ENCODE assay signal across 10 mouse cellular contexts in the genomic region with DNA sequence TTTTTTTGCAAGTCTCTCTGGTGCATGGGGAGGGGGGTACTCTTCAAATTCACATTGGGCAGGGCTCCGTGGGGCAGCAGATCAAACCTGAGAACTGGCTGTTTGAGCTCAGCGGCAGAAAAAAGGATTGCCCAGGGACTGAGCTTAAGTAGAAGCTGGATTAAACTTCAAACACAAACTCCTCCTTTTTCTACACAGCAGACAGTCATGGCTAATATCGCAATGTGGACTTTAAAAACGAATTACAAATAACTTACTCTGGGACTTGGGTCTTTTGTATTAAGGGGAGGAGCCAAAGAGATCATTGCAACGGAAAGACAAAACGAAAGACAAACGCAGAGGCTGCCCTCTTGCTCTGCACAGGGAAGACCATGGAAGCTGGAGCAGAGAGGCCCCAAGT.
A peak's percentile ranks its signal among the peaks of the same experiment; 100 is the strongest.
DNase-seq lines count a peak whose midpoint lies in the region; ATAC-seq lines count a peak whose summit lies in the region.
"Had no signal": no experiment of that assay in that cellular context is flagged by ENCODE, and none has a peak within 500 bp of the region (broad histone marks: within the 10 kb centered on the region; RNA-seq: fewer than 3 reads in every experiment).

No protein-coding gene starts in this region.

- no peak overlapping the region for H3K9ac ChIP-seq in kidney, embryonic 16.5 days (replicated peaks; ENCODE audit: low read length)
- no peak overlapping the region; the same call in 1 of the 2 replicates for H3K9ac ChIP-seq in forebrain, embryonic 12.5 days
- peak overlapping the region; percentile 41 for H3K9ac ChIP-seq in midbrain, embryonic 11.5 days (ENCODE audit: low read length)

- DNase-seq in embryo, embryonic 10.5 days (ENCODE audit: low spot score): peak; percentile 38
- no peak for DNase-seq in embryo, embryonic 10 days (ENCODE audit: low spot score)
- DNase-seq in kidney, adult 9 months: no peak
- peak; percentile 91 for DNase-seq in midbrain, embryonic 11.5 days (ENCODE audit: low spot score, missing footprints)
- DNase-seq in left cerebral cortex, postnatal 4 days: no peak
- DNase-seq in urinary bladder, adult 2 months (ENCODE audit: low spot score): no peak
- DNase-seq: kidney, postnatal 36 days; thymus, postnatal 25 days had no signal

- 0 out of 2 replicates have a peak, but pooled peaks cover 2% of the 10 kb centered on the region for H3K9me3 ChIP-seq in kidney, embryonic 16.5 days (ENCODE audit: low read length)
- no peaks in the 10 kb centered on the region for H3K9me3 ChIP-seq in forebrain, embryonic 12.5 days
- H3K9me3 ChIP-seq in midbrain, embryonic 11.5 days (ENCODE audit: control insufficient read depth, low read length): no peaks in the 10 kb centered on the region

- H3K4me3 ChIP-seq in kidney, embryonic 16.5 days (ENCODE audit: low read length): no peak overlapping the region
- H3K4me3 ChIP-seq in forebrain, embryonic 12.5 days (replicated peaks): no peak overlapping the region
- H3K4me3 ChIP-seq in midbrain, embryonic 11.5 days (ENCODE audit: low read depth, low read length): no peak overlapping the region

- peaks cover 19% of the 10 kb centered on the region for H3K4me1 ChIP-seq in kidney, embryonic 16.5 days (ENCODE audit: insufficient read depth, low read length)
- peaks cover 47% of the 10 kb centered on the region for H3K4me1 ChIP-seq in forebrain, embryonic 12.5 days
- peaks cover 27% of the 10 kb centered on the region for H3K4me1 ChIP-seq in midbrain, embryonic 11.5 days (ENCODE audit: control insufficient read depth, insufficient read depth, low read length)

- peak overlapping the region; percentile 17; the same call in 1 of the 2 replicates for H3K4me2 ChIP-seq in kidney, embryonic 16.5 days (replicated peaks; ENCODE audit: low read depth, low read length)
- H3K4me2 ChIP-seq in forebrain, embryonic 12.5 days: peak overlapping the region; percentile 35
- peak overlapping the region; percentile 10; the same call in 1 of the 2 replicates for H3K4me2 ChIP-seq in midbrain, embryonic 11.5 days

- no peaks in the 10 kb centered on the region for H3K27me3 ChIP-seq in kidney, embryonic 16.5 days (ENCODE audit: insufficient read depth, low read length)
- no peaks in the 10 kb centered on the region for H3K27me3 ChIP-seq in forebrain, embryonic 12.5 days
- H3K27me3 ChIP-seq in midbrain, embryonic 11.5 days (ENCODE audit: control insufficient read depth, insufficient read depth, low read length): no peaks in the 10 kb centered on the region

- 18% methylated on average over 7 of the region's 7 CpGs for WGBS in kidney, embryonic 16.5 days
- 3% methylated on average over 7 of the region's 7 CpGs for WGBS in forebrain, embryonic 12.5 days
- WGBS in midbrain, embryonic 11.5 days: 2% methylated on average over 7 of the region's 7 CpGs

- ATAC-seq in kidney, embryonic 16.5 days (ENCODE audit: low FRiP score, low TSS enrichment): no peak
- ATAC-seq in forebrain, embryonic 12.5 days (ENCODE audit: low FRiP score): no peak
- peak; percentile 56 for ATAC-seq in midbrain, embryonic 11.5 days (ENCODE audit: low FRiP score)

- no peaks in the 10 kb centered on the region for H3K36me3 ChIP-seq in kidney, embryonic 16.5 days (ENCODE audit: insufficient read depth, low read length)
- H3K36me3 ChIP-seq in forebrain, embryonic 12.5 days (replicated peaks): no peaks in the 10 kb centered on the region
- no peaks in the 10 kb centered on the region for H3K36me3 ChIP-seq in midbrain, embryonic 11.5 days (ENCODE audit: control insufficient read depth, insufficient read depth, low read length)

- intact Hi-C loops in left cerebral cortex, postnatal 4 days (cut with DNase I): no loop called here

- H3K27ac ChIP-seq in kidney, embryonic 16.5 days (ENCODE audit: low read length): no peak overlapping the region
- H3K27ac ChIP-seq in forebrain, embryonic 12.5 days: peak overlapping the region; percentile 67; the same call in 1 of the 2 replicates
- H3K27ac ChIP-seq in midbrain, embryonic 11.5 days (ENCODE audit: low read depth, low read length): peak overlapping the region; percentile 60

Comparison
In these comparisons a context has a peak if more than half of its experiments do, and no peak if none do; other contexts are left out.
1. DNase-seq: peak in embryo, embryonic 10.5 days (single experiment) and midbrain, embryonic 11.5 days (single experiment); none in embryo, embryonic 10 days (single experiment), kidney, adult 9 months (single experiment), left cerebral cortex, postnatal 4 days (single experiment) and urinary bladder, adult 2 months (single experiment).
2. Peak in every context shown above with its lines, with median percentiles within 50 percentile points of each other: H3K4me2 ChIP-seq.